Mouse (Mus musculus): ENCODE measurements around the gene Arid5a.

The Arid5a gene

DNA sequence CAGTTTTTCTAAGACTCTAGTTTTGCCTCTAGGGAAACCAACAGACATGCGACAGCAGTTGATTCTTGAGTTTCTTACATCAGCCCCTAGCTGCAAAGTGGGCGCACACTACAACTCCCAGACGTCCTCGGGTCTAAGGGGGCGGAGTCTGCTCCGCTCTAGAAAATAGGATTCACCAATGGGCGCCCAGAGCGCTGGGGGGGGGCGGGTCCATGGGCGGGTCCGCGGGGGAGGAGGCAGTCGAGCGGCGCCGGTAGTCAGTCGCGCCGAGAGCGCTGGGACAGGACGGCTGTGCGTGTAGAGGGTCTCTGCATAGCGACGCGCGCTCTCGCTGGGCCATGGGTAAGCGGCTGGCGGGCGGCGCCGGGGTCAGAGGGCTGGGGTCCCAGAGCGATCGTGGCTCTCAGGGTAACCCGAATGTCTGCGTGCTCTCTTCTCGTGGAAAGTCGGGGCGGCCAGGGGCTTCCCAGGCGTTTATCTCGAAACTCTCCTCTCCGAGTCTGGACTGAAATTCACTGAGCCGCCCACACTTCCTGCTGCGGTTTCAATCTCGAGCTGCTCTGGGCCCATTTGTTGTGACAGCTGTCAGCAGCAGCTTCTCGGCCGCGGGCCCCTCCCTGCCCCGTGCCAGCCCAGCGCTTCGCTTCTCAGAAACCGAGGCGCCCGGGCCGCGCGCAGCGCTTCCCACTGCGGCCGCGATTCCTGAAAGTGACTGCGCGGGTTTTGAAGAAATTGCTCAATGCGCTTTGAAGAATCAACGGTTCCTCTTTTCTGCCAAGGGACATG, at the start of gene Arid5a:
Gene Arid5a (plus strand): TSS at position 239 of the 786 bp plus-strand sequence.
- peak; percentile 78 to 80 for DNase-seq (ENCODE audit: low spot score in 2 of 2)

DNA sequence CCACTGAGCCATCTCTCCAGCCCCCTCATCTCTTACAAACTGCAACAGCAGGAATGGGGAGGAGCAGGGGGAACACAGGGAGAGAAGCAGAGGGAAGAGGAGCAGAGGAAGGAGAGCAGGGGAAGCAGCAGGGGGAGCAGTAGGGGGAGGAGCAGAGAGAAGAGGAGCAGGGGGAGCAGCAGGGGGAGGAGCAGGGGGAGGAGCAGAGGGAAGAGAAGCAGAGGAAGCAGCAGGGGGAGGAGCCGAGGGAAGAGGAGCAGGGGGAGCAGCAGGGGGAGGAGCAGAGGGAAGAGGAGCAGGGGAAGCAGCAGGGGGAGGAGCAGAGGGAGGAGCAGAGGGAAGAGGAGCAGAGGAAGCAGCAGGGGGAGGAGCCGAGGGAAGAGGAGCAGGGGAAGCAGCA, 48.9 kb upstream of the Arid5a start:
- no peak for DNase-seq (ENCODE audit: low spot score in 2 of 2)

GRCm38 (mm10) chr1:36259281-36259680, 48.3 kb upstream of the Arid5a start:
- DNase-seq (ENCODE audit: low spot score in 2 of 2), result no peak

DNA sequence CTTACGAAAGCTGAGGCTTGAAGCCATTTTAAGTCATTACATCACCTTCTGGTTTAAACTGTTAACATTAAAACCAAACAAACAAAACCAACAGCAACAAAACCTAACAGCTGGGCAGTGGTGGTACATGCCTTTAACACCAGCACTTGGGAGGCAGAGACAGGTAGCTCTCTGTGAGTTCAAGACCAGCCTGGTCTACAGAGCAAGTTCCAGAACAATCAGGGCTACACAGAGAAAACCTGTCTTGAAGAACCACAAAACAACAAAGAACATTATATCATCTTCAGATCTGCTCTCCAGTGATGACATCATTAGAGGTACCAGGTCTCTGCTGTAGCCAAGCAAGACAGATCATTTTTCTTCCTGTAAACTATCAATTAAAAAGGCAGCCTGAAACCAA, 47.1 kb upstream of the Arid5a start:
- no peak for DNase-seq (ENCODE audit: low spot score in 2 of 2)

GRCm38 (mm10) chr1:36261708-36262504, 45.6 kb upstream of the Arid5a start:
- no peak for DNase-seq (ENCODE audit: low spot score in 2 of 2)

DNA sequence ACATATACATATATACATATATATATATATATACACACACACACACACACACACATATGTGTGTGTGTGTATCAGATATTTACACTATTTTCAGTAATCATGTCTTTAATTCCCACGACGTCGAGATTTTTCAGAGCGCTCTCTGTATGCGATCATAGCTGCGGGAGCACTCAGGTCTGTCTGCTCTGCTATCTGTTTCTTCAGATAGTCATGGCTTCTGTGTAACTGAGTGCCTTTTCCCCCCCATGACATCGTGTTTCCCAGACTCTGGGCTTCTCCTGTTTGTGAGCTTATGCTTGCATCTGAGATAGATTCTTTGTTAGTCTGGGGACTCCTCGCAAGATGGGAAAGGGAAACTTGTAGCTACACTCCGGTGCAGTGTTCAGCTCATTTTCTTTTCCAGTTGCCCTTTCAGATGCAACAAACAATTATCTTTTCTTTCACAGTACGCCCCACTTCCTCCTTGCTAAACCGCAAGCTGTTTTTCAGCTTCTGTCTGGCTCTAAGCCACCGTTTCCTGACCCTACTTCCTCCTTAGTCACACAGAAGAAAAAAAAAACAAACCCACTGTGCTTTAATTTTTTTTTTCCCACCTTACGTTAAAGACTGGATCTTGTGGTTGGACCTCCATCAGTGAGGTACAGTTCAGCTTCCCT, 43.6 kb upstream of the Arid5a start:
- DNase-seq (ENCODE audit: low spot score in 2 of 2), result no peak

DNA sequence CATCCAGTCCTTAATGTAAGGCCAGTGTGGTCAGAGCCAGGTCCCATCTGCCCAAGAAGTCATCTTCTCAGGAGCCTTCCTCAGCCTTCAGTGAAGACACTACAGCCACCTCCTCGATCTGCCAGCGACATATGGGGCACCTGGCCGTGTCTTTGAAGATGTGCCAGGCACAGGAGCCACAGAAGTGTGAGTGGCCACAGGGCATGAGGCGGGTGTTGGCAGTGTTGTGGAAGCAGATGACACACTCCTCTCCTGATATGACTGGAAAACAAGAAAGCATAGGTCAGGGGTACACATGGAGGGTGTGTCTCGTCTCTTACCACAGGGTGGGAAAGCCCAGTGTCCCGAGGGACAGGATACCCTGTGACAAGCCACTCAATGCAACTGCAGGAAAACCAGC, 41.2 kb upstream of the Arid5a start:
- no peak for DNase-seq (ENCODE audit: low spot score in 2 of 2)

GRCm38 (mm10) chr1:36267595-36267994, 39.9 kb upstream of the Arid5a start:
- DNase-seq (ENCODE audit: low spot score in 2 of 2), result no peak

DNA sequence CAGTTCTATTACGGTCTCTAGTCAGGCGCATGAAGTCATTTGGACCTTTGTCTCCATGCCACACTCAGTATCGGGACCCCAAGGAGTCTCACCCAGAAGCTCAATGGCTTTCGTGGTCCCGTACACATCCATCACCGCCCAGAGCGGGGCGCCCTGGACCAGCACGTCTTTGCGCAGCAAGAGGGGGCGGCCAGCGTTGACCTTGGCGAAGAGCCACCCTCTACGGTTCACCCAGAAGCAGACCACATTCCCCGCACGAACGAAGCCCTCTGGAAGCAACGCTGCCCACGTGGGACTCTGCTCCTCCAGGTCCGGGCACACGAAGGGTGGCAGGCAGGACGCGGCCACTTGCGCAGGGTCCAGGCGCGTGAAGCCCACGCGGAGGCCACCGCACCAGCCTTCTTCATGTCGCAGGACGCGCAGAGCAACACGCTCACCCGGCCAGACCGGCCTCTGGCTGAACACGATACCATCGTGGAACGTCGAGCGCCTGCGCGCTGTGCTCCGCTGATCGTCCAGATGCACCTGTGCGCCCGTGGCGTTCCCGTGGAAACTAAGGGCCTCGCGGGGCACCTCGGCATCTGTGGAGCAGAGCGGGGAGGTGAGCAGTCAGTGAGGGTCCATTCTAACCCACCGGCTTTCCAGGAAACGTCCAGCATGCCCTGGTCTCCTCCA, 38.3 kb upstream of the Arid5a start:
- DNase-seq (ENCODE audit: low spot score in 2 of 2), result no peak

DNA sequence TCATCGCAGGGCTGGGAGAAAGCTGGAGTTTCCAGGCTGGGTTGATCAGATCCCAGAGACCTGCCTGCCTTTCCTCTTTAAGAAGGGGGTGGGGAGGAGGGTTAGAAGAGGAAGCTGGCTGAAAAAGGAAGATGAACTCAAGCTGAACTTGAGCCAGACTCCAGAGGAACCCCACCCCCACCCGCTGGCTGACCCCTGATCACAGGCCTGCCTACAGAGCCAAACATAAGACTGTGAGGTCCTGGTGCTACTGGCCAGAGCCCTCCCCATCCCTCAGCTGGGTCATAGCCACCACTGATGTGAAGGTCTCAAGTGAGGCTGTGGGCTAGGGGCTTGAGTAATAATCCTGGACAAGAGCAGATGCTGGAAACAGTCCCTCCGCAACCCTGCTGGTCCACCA, 36.9 kb upstream of the Arid5a start:
- no peak for DNase-seq (ENCODE audit: low spot score in 2 of 2)

- DNase-seq (ENCODE audit: low spot score in 2 of 2), result no peak
Measured at GRCm38 (mm10) chr1:36271516-36272230, 35.9 kb upstream of the Arid5a start.

- DNase-seq (ENCODE audit: low spot score in 2 of 2), result no peak
Measured at GRCm38 (mm10) chr1:36272546-36272945, 35.0 kb upstream of the Arid5a start.

DNA sequence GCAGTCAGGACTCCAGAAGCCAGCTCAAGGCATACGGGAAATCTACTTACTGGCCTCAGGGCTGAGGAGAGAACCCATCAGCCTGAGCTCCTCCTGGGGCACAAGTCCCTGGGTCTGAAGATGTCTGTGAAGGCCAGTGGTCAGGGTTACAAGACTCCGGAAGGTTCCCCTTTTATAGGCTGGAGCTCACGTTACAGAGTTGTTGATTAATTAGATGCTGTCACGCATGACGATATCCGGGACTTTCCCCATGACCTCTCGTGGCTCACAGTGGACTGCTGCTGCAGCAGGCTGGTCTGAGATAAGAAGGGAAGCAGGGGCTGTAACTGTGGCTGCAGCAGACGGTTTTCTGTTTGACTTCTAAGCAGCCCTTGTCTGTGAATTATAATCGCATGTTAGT, 34.2 kb upstream of the Arid5a start:
- DNase-seq (ENCODE audit: low spot score in 2 of 2), result no peak

DNA sequence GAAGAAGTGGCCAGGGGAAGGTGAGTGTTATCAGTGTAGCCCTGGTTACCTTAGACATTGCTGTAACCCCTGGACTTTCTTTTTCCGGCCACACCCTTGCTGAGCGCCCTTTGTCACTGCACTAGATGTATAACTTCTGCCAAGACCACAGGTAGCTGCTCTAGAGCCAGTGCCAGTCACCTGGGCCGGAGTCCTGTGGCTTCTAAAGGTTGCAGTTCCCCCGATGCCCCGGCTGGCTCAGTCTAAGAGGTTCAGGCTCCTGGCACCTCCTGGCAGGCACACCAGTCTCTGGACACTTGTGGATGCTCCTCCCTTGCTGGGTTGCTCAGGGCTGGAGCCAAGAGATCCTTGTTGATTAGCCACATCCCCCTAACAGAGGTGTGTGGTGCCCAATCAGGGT, 33.1 kb upstream of the Arid5a start, which contains the start of gene Neurl3:
Gene Neurl3 (minus strand): TSS at position 225 of the 400 bp plus-strand sequence.
- no peak for DNase-seq (ENCODE audit: low spot score in 2 of 2)

GRCm38 (mm10) chr1:36275635-36276389, 31.7 kb upstream of the Arid5a start:
- no peak for DNase-seq (ENCODE audit: low spot score in 2 of 2)

DNA sequence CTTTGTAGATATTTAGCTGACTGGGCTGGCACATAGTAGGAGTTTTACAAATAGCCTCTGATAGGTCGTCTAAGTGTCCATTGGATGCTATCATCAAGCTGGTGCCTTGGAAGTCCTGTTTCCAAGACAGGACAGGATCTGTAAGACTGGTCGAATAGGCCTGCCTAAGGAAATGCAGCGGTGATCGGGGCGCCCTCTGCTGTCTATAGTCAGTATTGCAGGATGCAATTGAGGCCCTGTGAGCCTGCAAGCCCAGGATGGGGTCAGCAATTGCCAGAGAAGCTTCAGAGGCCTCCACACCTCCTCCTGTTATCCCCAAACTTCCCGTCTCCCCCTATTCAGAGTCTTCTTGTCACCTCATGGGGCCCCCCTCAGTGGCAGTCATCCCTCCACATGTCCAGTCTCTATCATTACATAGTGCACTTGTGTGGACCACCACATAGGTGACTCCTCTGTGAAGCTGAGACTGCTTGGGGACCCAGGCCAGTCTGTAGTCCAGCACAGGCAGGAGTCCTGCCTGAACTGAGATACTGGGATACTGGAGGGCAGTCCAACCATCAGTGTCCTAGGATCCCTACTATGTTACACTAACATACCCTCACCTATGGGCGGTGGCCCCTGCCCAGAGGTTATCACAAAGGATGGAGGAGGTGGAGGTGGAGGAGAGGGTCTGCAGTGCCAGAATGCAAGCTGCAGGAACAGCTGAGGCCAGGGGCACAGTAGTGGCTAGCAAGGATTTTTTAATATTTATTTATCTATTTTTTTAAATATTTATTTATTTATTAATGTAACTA, 30.1 kb upstream of the Arid5a start:
- DNase-seq (ENCODE audit: low spot score in 2 of 2), result peak in 1 of 2 experiments; percentile 69

- DNase-seq (ENCODE audit: low spot score in 2 of 2), result peak; percentile 38 to 73
Measured at GRCm38 (mm10) chr1:36279202-36279601, 28.3 kb upstream of the Arid5a start.

DNA sequence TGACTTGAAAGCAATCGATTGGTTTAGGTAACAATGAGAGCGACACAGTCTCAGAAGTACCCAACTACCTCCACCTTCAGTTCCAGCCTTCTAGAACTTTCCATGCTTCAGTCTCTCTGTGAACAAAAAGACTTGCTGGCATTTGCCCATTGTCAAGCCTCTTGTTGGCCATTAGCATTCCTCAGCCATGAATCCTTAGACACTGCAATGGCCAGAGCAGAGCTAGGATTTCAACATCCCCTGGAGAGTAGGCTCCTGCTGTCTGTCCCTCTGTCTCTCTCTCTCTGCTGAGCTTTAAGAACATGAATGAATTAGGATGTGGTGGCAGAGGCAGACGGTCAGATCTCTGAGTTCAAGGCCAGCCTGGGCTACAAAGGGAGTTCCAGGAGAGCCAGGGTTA, 26.6 kb upstream of the Arid5a start:
- no peak for DNase-seq (ENCODE audit: low spot score in 2 of 2)

GRCm38 (mm10) chr1:36281849-36282248, 25.7 kb upstream of the Arid5a start:
- no peak for DNase-seq (ENCODE audit: low spot score in 2 of 2)

GRCm38 (mm10) chr1:36293470-36293869, 14.1 kb upstream of the Arid5a start:
- DNase-seq (ENCODE audit: low spot score in 2 of 2), result no peak

All from frontal cortex, postnatal 14 days (tissue).